Comparison of ENCODE assay signal across 10 mouse cellular contexts in genomic region chr2:180219145-180219943, GRCm38 (mm10). TPM values are rescaled to one million over a fixed set of nuclear protein-coding genes. Genes with fewer than 3 reads are reported as not detected.
DNase-seq lines count a peak whose midpoint lies in the region; ATAC-seq and TF ChIP-seq lines count a peak whose summit lies in the region.
"Had no signal": no experiment of that assay in that cellular context is flagged by ENCODE, and none has a peak within 500 bp of the region (broad histone marks: within the 10 kb centered on the region; RNA-seq: fewer than 3 reads in every experiment).

No protein-coding gene starts in this region.

- no peaks in the 10 kb centered on the region for H3K9me3 ChIP-seq in ES-Bruce4 (replicated peaks; ENCODE audit: control insufficient read depth, insufficient read depth, low read length, poor library complexity, severe bottlenecking)
- H3K9me3 ChIP-seq in intestine, postnatal 0 days (ENCODE audit: control insufficient read depth) = no peaks in the 10 kb centered on the region
- H3K9me3 ChIP-seq: megakaryocyte, embryonic 14.5 days had no signal

- H3K9ac ChIP-seq in ES-Bruce4 (ENCODE audit: low read depth, poor library complexity, severe bottlenecking) = no peak overlapping the region
- H3K9ac ChIP-seq in intestine, postnatal 0 days (ENCODE audit: low read depth, low read length) = no peak overlapping the region

- DNase-seq in kidney, adult 9 months = peak; percentile 50
- no peak for DNase-seq in kidney, adult 11 months
- peak; percentile 51 for DNase-seq in R1 (ENCODE audit: low read depth, low spot score)
- no peak for DNase-seq in frontal cortex, postnatal 36 days (ENCODE audit: low spot score in 2 of 2)
- no peak for DNase-seq in urinary bladder, postnatal 4 days (ENCODE audit: low spot score in 2 of 2)

- no peak overlapping the region for H3K4me2 ChIP-seq in intestine, postnatal 0 days (replicated peaks; ENCODE audit: low read depth)

- no peak for TF ChIP-seq CTCF in ES-Bruce4 (IDR thresholded peaks at IDR 0.05; ENCODE audit: low read depth, low read length)
- TF ChIP-seq CTCF in intestine, postnatal 0 days (IDR thresholded peaks at IDR 0.05; ENCODE audit: low read depth) = no peak

- no peak for ATAC-seq in intestine, postnatal 0 days
- no peak for ATAC-seq in cerebellum, adult (ENCODE audit: insufficient number of reproducible peaks, low FRiP score, low TSS enrichment)
- ATAC-seq: Patski had no signal

- no peaks in the 10 kb centered on the region for H3K27me3 ChIP-seq in ES-Bruce4 (ENCODE audit: control insufficient read depth, insufficient read depth, low read length, poor library complexity, severe bottlenecking)
- H3K27me3 ChIP-seq in intestine, postnatal 0 days (replicated peaks; ENCODE audit: control insufficient read depth, insufficient read depth, low read length) = no peaks in the 10 kb centered on the region; the same call in 1 of the 2 replicates
- H3K27me3 ChIP-seq: Patski had no signal

- H3K27ac ChIP-seq in ES-Bruce4 (ENCODE audit: insufficient read depth, low read length) = peak overlapping the region; percentile 23; the same call in 1 of the 2 replicates
- peak overlapping the region; percentile 28; the same call in 1 of the 2 replicates for H3K27ac ChIP-seq in intestine, postnatal 0 days (ENCODE audit: low read depth, low read length)

- 78% methylated on average over 15 of the region's 15 CpGs for WGBS in intestine, postnatal 0 days

- no peaks in the 10 kb centered on the region; the same call in 1 of the 2 replicates for H3K36me3 ChIP-seq in ES-Bruce4 (ENCODE audit: control insufficient read depth, insufficient read depth, low read length, poor library complexity, severe bottlenecking)
- H3K36me3 ChIP-seq in intestine, postnatal 0 days (ENCODE audit: control insufficient read depth, insufficient read depth) = no peaks in the 10 kb centered on the region

- no peak overlapping the region for H3K4me3 ChIP-seq in ES-Bruce4 (ENCODE audit: low read depth, low read length)
- no peak overlapping the region for H3K4me3 ChIP-seq in intestine, postnatal 0 days (ENCODE audit: low read depth, low read length)
- H3K4me3 ChIP-seq: megakaryocyte, embryonic 14.5 days had no signal

- peaks cover 40% of the 10 kb centered on the region for H3K4me1 ChIP-seq in ES-Bruce4 (ENCODE audit: control insufficient read depth, insufficient read depth, low read length)
- H3K4me1 ChIP-seq in intestine, postnatal 0 days (replicated peaks; ENCODE audit: control insufficient read depth, insufficient read depth, low read length) = peaks cover 18% of the 10 kb centered on the region

- TF ChIP-seq POLR2A in ES-Bruce4 (IDR thresholded peaks at IDR 0.05; ENCODE audit: insufficient read depth, low read length) = no peak

- peak; percentile 95 for TF ChIP-seq EP300 in ES-Bruce4 (IDR thresholded peaks at IDR 0.05; ENCODE audit: insufficient read depth, low read depth, low read length)

RNA-seq across cellular contexts. Expression of gene Lama5, which starts 6.3 kb away (rescaled TPM):
- 141 and 145 TPM in 2 replicates for polyA plus RNA-seq in ES-Bruce4 (2011; ENCODE audit: insufficient read depth, insufficient read length, low read depth, missing spikeins)
- 19.8 and 23.5 TPM in 2 replicates for polyA plus RNA-seq in intestine, postnatal 0 days (2015; fragmentation: Nextera tagmentation; extraction: Ambion mirVana)

RNA-seq across cellular contexts. Expression of gene Rps21, which starts 37.8 kb away (rescaled TPM):
- 1,612 and 1,632 TPM in 2 replicates for polyA plus RNA-seq in ES-Bruce4 (2011; ENCODE audit: insufficient read depth, insufficient read length, low read depth, missing spikeins)
- polyA plus RNA-seq in intestine, postnatal 0 days (2015; fragmentation: Nextera tagmentation; extraction: Ambion mirVana) = 442 and 454 TPM in 2 replicates

RNA-seq across cellular contexts. Expression of gene Adrm1, which starts 48.1 kb away (rescaled TPM):
- polyA plus RNA-seq in ES-Bruce4 (2011; ENCODE audit: insufficient read depth, insufficient read length, low read depth, missing spikeins) = 50.0 and 54.3 TPM in 2 replicates
- 132 and 142 TPM in 2 replicates for polyA plus RNA-seq in intestine, postnatal 0 days (2015; fragmentation: Nextera tagmentation; extraction: Ambion mirVana)

RNA-seq across cellular contexts. Expression of gene Cables2, which starts 54.0 kb away (rescaled TPM):
- 13.2 and 14.5 TPM in 2 replicates for polyA plus RNA-seq in ES-Bruce4 (2011; ENCODE audit: insufficient read depth, insufficient read length, low read depth, missing spikeins)
- 8.2 and 8.4 TPM in 2 replicates for polyA plus RNA-seq in intestine, postnatal 0 days (2015; fragmentation: Nextera tagmentation; extraction: Ambion mirVana)

Comparison
In these comparisons a context has a peak if more than half of its experiments do, and no peak if none do; other contexts are left out.
1. DNase-seq: peak in kidney, adult 9 months (single experiment) and R1 (single experiment); none in kidney, adult 11 months (single experiment), frontal cortex, postnatal 36 days (0 of 2) and urinary bladder, postnatal 4 days (0 of 2).